Mouse (Mus musculus): ENCODE results near the gene Hipk3.

Gene Hipk3

DNA sequence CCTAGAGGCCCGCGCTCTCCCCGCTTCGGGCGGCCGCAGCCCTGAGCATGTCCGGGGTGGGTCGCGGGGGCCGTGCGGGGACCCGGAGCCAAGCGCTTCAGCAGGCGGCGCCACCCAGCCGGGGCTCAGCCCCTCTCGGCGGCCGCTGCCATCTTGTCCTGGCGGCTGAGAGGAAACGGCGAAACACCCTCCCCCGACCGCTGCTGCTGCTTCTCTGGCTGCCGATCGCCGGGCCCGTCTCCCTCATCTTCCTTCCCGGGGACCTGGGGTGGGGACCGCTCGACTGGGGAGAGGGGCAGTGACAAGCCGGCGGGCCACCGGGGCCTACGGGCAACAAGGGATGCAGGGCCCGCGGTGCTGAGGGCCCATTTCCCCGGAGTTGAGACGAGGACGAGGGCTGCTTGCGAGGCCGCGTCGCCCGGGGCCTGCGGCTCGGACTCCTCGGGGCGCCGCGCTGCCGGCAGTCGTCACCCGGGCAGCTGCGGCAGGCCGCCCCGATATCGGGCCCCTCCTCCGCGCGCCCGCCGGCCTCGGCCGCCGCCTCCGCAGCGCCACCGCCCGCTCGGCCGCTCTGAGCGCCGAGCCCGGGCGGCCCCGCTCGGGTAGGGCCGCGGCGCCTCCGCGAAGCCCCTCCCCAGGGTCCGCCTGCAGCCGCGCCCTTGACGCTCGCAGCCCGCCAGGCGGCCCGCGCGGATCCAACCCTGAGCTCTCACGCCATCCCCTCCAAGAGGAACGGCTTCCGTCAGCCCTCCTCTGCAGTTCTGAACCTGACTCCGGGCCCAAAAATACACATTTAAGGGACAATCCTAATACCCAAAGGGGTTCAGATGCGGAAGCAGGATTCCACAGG is at the start of gene Hipk3:
Gene Hipk3, minus strand, starts transcription at position 496 of the 850 bp plus-strand sequence.
- under 1% methylated on average over 94 of the region's 98 CpGs for WGBS

DNA sequence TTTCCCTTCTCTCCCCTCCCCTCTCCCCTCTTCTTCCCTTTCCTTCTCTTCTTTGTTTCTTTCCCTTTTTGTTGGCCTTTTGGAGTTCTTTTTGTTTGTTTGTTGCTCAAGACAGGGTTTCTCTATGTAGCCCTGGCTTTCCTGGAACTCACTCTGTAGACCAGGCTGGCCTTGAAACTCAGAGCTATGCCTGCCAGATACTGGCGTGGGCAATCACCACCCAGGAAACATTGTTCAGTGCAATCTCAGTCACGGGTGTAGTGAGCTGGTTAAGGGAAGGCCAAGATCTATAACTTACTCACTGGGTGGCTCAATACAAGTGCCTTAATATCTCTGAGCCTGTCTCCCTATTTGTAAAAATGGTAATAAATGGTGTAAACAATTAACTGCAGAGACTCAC is 46.0 kb upstream of the Hipk3 start:
- 50% methylated on average over 2 of the region's 2 CpGs for WGBS

DNA sequence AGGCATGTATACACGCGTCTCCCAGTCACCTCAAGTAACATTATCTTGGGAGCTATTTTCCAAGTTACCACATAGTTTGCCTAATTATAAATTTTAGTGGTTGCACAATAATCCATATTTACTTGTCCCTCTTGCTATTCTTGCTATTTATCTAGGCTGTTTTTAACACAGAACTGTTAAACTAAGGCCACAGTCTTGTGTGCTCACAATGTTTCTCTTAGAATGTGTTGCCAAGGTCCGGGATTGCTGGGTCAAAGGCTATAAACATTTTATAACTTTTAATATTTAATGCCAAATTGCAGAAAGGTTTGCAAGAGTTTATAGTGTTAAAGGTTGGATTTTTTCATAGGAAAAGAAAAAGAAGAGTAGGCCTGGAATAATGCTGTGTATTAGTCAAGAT is 40.5 kb upstream of the Hipk3 start:
- WGBS, result 77% methylated on average over 3 of the region's 3 CpGs

DNA sequence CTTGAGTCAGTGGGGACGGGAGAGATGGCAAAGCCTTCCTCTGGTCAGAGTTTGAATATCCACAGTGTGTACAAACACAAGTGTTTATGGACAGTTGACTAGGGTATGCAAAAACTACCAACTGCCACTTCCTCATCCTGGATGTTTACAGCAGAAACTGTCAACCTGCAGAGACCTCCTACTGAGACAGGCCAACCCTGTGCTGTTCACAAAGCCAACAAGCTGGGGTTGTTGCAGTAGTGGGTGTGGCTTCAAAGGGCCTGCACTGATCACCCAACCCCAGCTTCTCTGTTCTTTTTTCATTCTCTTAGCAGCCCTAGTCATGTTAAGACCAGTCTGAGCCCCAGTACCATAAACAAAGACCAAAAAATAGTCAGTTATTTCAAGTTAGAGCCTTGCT is 38.3 kb upstream of the Hipk3 start:
- WGBS, result 88% methylated on average over 1 of the region's 1 CpGs

DNA sequence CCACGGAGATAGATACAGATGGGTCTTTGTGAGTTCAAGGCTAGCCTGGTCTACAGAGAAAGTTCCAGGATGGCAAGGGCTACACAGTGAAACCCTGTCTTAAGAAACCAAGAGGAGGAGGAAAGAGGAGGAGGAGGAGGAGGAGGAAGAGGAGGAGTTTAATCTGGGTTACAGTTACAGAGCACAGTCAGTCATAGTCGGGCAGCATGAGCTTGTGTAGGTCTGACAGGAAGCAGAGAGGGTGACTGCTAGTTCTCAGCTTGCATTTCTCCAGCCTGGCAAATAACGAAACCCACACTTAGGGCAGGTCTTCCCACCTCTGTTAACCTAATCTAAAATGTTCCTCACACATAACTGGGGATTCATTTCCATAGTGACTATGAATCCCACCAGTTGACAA is 32.3 kb upstream of the Hipk3 start:
- 55% methylated on average over 3 of the region's 3 CpGs for WGBS

DNA sequence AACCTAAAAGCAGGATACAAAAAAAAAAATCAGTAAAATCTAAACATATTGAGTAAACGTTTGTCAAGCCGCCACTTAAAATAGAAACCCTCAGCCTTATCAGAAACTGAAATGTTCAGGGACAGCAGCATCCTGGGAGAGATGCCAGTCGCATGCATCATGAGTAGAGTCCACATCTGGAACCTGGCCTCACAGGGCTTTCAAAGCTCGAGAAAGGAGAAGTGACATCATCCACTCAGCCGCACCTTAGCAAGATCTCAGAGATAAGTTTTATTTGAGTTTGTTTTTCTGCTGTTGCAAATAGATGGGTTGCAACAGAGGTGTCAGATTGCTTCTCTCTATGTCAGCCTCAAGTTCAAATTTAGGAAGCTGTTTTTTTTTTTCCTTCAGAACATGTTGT is 31.3 kb upstream of the Hipk3 start:
- WGBS, result 42% methylated on average over 5 of the region's 5 CpGs

DNA sequence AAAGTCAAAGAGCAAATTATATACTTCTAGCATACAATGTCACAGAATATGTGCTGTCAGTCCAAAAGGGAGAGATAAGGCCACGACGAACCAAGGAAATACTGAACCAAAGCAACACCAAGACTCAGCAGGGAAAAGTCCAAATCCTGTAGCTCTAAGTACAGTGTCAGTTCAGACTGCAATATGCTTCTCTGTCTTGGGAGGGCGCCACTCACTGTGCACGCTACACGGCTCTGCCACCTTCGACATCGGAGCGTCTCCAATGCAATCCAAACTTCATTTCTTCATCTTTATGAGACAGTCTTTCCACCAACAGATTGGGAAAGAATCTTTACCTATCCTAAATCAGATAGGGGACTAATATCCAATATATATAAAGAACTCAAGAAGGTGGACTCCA is 17.4 kb upstream of the Hipk3 start:
- WGBS, result 88% methylated on average over 8 of the region's 8 CpGs

DNA sequence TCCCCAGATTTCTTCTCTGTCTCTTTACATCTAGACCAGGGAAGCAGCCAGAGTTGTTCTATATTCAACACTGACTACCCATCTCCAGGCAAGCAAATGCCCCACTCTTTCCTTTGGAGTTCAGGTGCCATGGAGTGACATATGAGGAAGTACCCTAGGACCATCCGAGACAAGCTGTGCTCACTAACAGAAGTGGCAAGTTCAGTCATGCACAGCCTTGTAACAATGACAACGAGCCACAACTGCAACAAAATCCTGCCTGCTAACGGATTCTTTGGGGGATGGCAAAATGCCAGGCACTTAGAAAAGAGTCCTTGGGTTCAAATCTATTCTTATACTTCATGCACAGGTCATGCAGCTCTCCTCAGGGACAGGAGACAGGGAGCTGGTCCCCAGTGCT is 8.1 kb upstream of the Hipk3 start:
- WGBS, result 60% methylated on average over 3 of the region's 3 CpGs

DNA sequence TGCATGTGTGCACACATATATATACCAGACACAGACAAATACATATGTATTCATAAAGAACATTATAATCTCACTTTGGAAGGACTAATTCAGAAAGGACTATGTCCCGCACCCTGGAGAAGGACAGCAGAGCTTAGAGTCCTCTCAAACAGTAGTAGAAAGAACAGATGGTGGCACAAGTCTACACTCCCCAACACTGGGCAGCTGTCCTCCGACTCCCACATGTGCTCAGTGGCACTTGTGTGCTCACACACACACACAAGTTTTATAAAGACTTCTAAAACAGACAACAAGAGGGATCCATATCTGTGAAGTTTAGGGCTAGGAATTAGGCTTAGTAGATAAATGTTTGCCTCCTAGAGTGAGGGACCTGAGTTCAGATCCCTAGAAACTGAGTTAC is 6.8 kb upstream of the Hipk3 start:
- WGBS, result 82% methylated on average over 2 of the region's 2 CpGs

DNA sequence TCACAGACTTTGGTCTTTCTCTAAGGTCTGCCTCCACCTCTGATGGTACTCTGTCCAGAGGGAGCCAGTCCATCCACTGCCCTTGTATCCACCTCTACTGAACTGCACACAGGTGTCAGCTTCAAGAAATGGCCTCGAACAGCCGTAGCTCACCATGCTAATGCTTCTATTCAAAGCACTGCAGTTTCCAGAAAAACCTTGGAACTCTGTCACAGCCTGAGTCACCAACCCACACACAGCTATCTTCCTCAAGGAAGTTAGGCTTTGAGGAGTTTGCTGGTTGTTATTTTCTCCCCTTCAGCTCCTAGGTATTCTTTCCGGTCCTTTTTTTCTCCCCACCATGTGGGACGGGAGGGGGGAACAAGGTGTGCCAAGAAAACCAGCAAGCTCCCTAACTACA is 3.5 kb upstream of the Hipk3 start:
- 18% methylated on average over 4 of the region's 4 CpGs for WGBS

DNA sequence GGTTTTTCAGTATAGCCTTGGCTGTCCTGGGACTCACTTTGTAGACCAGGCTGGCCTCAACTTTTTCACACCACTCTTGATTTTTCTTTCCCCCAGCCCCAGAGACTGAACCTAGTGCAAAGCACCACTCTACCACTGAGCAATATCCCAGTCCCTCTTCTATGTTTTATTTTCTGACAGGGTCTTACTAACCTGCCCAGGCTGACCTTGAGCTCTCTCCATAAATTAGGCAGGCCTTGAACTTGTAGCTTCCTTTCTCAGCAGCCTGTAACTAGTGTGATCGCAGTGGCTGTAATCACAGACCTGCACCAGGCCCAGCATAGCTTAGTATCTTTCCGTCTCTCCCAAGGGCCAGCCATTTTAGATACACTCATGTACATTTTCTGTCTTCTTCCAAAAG is 3.0 kb upstream of the Hipk3 start:
- 61% methylated on average over 2 of the region's 2 CpGs for WGBS

DNA sequence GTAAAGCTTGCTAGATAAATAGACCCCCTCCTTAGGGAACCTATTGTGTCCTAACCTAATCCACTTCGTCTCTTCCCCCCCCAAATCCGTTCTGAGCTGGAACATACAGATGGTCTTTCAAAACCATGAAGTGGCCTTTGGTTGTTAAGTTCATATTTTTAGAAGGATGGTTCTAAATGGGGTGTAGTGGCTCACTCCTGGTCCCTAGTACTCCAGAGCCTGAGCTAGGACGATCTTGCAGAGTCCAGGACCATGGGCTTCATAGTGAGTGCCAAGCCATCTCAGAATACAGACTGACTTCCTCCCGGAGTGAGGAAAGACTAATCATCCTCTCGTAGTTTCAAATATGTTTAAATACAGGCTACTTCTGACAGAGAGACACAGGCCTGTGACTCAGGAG is 2.0 kb upstream of the Hipk3 start:
- WGBS, result 48% methylated on average over 5 of the region's 5 CpGs

DNA sequence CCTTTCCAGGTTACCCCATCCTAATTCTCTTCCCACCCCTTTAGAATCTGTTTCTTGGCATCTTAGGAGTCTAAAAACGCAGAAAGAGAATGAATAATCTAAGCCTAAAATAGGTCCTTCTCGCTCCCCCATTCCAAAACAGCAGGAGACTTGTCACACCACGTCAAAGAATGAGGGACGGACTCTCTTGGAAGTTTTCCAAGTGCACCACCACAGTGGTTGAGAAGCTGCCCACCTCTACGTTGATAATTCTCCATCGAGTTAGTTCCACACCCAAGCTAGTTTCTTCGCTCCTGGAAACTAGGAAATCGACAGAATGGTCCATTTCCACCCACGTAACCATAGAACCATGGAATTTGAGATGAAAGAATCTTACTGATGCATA is 547 bp upstream of the Hipk3 start:
- 8% methylated on average over 9 of the region's 9 CpGs for WGBS

DNA sequence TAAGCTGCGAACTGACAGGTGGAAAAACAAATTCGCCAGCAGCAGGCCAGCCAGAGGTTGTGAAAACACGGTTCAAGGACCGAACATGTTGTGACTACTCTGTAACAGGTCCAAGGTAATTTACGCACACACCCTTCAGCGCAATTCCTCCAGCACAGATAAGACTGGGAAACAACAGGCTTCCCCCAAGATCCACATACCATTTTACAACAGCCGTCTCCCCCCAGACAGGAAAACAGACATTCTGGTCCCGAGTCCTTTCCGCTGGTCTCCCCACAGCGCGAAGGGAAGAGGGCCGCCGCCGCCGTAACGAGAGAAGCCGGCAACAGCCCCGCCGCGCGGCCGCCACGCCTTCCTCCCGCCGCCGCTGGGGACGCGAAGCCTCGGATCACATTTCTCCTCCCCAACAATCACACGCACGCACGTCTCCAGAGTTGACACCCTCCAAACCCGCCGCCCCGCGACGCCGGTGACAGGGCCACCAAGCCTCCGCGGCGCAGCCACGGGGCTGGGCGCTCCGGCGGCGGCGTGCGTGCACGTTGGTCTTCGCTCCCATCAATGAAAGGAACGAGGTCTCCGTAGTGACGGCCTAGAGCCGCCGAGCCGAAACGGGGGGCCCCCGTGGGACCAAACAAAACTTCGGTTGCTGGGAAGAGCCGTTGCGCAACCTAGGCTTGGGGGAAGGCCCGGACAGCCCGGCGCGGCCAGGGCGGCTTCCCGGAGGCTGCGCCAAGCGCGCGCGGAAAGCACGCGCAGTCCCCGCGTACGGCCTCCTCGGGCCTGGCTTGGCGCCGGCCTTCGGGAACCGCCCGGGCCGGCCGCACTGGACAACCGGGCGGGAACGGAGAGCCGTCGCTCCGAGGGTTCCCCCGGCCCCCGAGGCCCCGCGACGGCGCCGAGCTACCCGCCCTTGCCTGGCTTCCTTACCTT is 960 bp downstream of the Hipk3 start:
- WGBS, result under 1% methylated on average over 99 of the region's 99 CpGs

DNA sequence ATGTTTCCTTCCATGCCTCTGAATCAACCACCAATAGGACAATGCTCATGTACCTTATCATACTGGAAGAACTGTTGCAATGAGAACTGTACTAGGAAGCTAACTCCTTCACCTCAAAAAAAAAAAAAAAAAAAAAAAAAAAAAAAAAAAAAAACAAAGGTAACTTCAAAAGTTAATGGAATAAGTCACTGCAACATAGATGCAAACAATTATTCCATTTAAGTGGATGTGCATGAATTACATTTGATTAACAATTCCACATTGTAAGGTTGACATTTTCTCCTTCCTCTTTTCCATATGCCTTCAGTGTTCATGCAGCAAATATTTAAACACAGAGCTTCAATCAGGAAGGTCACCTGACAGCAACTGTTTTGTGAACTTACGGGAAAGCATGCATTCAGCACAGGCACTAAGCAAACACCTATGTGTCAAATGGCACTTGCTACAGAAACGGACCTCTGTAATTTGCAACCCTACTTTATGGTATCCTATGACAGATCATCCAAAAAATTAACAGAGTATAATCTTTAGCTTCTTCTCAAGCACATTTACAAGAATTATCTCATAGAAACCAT is 2.9 kb downstream of the Hipk3 start:
- WGBS, result 20% methylated on average over 2 of the region's 2 CpGs

DNA sequence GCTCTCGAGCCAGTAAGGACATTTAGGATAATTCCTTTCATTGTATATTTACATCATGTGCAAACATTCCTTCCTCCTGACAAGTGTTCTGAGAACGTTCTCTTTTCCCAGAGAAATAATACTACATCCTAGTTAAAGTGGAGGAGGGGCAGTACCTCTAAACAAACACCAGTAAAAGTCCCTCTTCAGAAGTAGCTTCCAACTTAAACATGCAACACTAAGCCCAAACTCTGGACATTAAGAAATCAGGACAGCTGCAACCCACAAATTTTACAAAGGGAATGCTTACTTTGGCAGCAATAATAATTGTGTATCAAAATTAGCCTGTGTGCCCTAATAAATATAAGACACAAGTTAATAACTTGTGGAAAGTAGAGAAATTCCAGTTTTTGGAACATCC is 3.5 kb downstream of the Hipk3 start:
- whole genome bisulfite sequencing, result 48% methylated on average over 2 of the region's 2 CpGs

DNA sequence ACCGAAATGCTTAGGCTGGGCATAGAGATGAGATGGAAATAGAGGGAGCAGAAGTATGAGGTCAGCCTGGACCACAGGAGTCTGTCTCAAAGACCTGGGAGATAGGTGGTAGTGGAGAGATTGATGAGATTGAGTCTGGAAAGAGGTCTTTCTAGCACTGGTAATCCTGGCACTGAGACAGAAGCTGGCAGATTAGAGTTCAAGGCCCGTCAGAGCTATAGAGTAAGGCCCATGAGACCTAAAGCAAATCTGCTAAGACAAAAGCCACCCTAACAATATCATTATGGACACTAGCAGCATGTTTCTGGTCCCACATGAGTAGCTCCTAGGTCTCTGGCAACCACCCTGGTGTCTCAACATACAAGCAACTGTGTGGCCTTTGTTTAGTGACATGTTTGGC is 4.4 kb downstream of the Hipk3 start:
- WGBS, result 93% methylated on average over 2 of the region's 2 CpGs

DNA sequence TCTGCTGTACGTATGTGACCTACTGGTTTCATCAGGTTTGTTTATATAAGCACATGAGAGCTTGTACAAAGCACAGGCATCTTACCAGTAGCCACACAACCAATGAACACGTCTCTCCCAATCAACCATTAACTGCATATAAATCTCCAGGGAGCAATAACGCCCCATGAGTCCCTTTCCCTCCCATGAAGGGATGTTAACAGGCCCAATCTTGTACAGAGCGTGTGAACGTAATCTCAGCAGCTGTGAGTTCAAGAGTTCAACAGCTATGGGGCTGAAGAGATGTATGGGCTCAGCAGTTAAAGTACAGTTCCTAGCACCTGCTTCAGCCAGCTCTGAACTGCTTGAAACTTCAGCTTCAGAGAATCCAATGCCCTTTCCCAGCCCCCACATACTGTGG is 9.8 kb downstream of the Hipk3 start:
- 76% methylated on average over 5 of the region's 5 CpGs for WGBS

DNA sequence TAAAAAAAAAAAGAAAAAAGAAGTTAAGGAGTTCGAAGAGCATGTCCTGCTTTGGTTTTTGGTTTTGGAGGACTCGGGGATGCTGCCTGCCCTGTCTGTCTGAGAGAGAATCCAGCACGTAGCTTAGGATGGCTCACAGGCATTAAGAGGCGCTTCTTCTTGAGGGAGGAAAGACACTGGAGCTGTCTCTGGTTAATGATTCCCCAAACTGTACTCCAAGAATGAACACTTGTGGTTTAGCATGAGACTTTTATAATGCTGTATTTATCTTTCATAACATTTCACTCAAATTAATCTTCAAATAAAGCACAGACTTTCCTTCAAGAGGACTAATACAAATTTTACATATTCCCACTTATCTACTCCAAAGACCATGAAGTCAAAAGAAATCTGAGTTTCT is 15.2 kb downstream of the Hipk3 start:
- 74% methylated on average over 4 of the region's 4 CpGs for WGBS

DNA sequence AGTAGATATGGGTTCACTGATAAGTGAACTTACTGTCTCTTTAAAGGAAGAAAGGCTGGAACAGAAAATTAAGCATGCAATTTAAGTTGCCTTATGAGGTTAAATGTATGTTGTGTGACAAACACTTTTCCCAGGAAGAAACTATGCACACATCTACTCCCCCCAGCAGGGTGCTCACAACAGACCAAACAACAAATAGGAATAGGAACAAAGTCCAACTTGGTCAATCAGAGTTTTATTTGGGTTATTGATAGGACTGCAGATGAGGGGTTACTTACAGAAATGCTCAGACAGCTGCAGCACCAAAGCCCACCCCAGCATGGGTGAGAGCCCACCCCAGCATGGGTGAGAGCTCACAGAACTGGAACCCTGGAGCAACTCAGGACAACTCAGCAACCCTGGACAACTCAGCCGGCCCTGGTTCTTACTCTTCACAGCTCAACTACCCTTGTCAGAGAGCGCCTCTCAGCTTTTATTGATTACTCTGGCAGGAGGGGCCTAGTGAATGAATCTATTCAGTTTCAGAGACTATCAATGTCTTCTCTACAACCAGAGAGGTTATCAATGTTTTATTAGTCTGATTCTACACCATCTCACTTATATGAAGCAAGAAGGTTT is 16.7 kb downstream of the Hipk3 start:
- 65% methylated on average over 2 of the region's 2 CpGs for WGBS

DNA sequence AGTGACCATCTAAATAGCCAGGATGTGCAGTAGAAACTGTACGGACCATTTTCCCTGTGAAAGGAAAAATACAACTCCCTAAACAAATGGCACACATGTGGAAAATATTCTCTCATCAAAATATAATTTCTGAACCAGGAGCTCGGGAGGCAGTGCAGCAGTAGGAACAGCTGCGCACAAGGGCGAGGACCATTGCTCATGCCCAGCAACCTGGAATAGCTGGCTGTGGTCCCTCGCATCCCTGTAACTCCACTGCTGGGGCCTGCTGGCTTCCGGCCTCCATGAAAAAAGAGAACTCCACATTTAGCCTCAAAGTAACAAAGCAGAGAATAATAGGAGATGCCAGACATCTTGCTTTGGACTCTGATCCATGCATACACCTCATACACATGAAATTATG is 22.2 kb downstream of the Hipk3 start:
- 65% methylated on average over 6 of the region's 6 CpGs for WGBS

DNA sequence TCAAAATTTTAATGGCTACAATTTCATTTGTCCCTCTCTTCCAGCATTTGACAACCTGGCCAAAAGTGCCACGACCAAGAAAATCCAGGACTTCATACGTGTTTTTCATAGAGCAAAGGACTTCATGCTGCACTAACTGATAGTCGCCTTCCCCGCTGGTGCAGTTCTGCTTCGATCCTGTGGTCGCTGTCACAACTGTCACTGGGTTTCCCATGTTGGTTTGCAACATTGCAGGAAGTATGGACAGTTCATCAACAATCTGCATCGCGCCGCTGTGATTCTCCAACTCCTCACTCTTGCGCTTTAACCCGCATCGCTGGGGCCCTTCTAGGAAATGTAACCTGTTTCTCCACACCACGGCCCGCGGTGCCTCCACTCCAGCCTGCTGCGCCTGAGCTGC is 23.1 kb downstream of the Hipk3 start:
- 88% methylated on average over 16 of the region's 16 CpGs for WGBS
